Mouse (Mus musculus) ES-Bruce4 (cell line): ENCODE results near the gene Rpl36.

ENCODE experiments used
- CTCF ChIP-seq: IDR thresholded peaks from one replicate; pipeline ENCODE4 v1.8.1; 2011; ENCODE audit warnings: low read depth, low read length
- POLR2A ChIP-seq: IDR thresholded peaks from one replicate; pipeline ENCODE4 v1.8.1; 2011; ENCODE audit warnings: low read length; ENCODE audit not compliant: insufficient read depth

DNA sequence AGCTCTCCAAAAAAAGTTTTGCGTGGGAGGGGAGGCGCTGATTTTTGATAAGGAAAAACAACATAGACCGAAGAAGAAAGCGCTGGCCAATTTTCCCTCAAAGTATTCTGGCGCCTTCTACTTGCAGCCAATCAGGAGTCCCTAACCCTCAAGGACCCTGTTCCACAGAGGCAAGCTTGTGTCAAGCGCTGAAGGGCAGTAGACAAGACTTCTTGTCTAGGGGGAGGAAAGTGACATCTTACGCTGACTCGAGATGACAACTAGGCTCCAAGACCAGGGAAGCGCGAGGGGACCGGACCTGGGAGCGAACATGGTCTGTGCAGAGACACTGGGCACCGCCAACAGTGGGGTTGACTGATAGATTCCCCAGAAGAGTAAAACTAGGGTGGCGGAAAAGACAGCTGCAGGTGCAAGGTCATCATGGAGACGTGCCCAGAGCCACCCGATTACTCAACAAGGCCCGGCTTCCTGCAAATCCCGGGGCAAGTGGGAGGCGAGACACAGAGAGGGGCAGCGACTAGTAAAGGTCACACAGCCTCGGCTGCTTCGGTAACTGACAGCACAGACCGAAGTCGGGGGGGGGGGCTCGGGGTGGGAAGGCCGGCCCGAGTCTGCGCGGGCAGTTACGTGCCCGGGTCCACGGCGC, 29.5 kb upstream of the Rpl36 start:
- TF ChIP-seq CTCF: no peak
- TF ChIP-seq POLR2A: no peak
